Mouse (Mus musculus) ES-E14 (cell line): Measurements from ENCODE around the gene Gcn1l1.

Experiments used
- HCFC1 ChIP-seq: IDR thresholded peaks from 2 replicates; pipeline ENCODE4 v1.6.1; 2012; ENCODE audit warnings: low read length, inconsistent platforms, borderline replicate concordance; ENCODE audit not compliant: insufficient read depth
- MAFK ChIP-seq: IDR thresholded peaks from 2 replicates; pipeline ENCODE4 v1.6.1; 2014; ENCODE audit warnings: mild to moderate bottlenecking, low read depth, low read length, inconsistent platforms; ENCODE audit not compliant: insufficient read depth

- TF ChIP-seq HCFC1: no peak
- TF ChIP-seq MAFK: no peak
Measured at GRCm38 (mm10) chr5:115530447-115530809, 34.6 kb upstream of the Gcn1l1 start.
